Mouse (Mus musculus): Measurements from ENCODE around the gene Tgfbr3.

GRCm38 (mm10) chr5:107082011-107082410, 207.4 kb downstream of the Tgfbr3 start:
- TF ChIP-seq CTCF (conservative IDR thresholded peaks at IDR 0.05; ENCODE audit: insufficient read depth, insufficient read length, low read depth, low read length), result no peak
- TF ChIP-seq POLR2A (IDR thresholded peaks at IDR 0.05; ENCODE audit: low read depth, low read length), result no peak

All from kidney, adult 2 months (tissue).